Mouse (Mus musculus) MEL (cell line): ENCODE data around the gene Sirt3. TPM values are rescaled to one million over a fixed set of nuclear protein-coding genes. Genes with fewer than 3 reads are reported as not detected.

Experiments
- DNase-seq: peaks from one replicate; pipeline ENCODE4 v3.0.0; 2011; ENCODE audit warnings: low read depth, low spot score
- H3K27ac ChIP-seq: 2 replicates; pipeline ENCODE4 v1.5.1; 2012; ENCODE audit warnings: low read depth, mild to moderate bottlenecking, control low read depth, low read length, moderate library complexity; ENCODE audit not compliant: control insufficient read depth
- H3K27me3 ChIP-seq, 2 experiments: fragments of 150-350 bp in 1 of 2; sonication (generic) in 1 of 2; 2 replicates each; pipeline ENCODE4 v1.6.1; 2012; ENCODE audit warnings: low read length in 2 of 2, mild to moderate bottlenecking in 2 of 2, improper control_type of control experiment in 1 of 2, moderate library complexity in 1 of 2; ENCODE audit not compliant: insufficient read depth in 2 of 2, control insufficient read depth in 1 of 2
- H3K36me3 ChIP-seq, 2 experiments: 2 replicates each; pipeline ENCODE4 v1.6.1; 2012 to 2014; ENCODE audit warnings: low read length in 2 of 2, improper control_type of control experiment in 1 of 2, inconsistent platforms in 1 of 2, mild to moderate bottlenecking in 1 of 2; ENCODE audit not compliant: insufficient read depth in 2 of 2, control insufficient read depth in 1 of 2
- H3K4me1 ChIP-seq, 2 experiments: fragments of 150-350 bp in 1 of 2; sonication (generic) in 1 of 2; 2 replicates each; pipeline ENCODE4 v1.6.1; 2012; ENCODE audit warnings: low read length in 2 of 2, improper control_type of control experiment in 1 of 2, mild to moderate bottlenecking in 1 of 2; ENCODE audit not compliant: insufficient read depth in 2 of 2, control insufficient read depth in 1 of 2
- H3K4me3 ChIP-seq, 2 experiments: fragments of 150-350 bp in 1 of 2; sonication (generic) in 1 of 2; 2 replicates each; pipeline ENCODE4 v1.5.1; 2012; ENCODE audit warnings: low read depth in 2 of 2, low read length in 2 of 2, mild to moderate bottlenecking in 2 of 2, moderate library complexity in 2 of 2, control low read depth in 1 of 2, improper control_type of control experiment in 1 of 2; ENCODE audit not compliant: control insufficient read depth in 1 of 2, insufficient read depth in 1 of 2
- H3K79me2 ChIP-seq: 2 replicates; pipeline ENCODE4 v1.6.1; 2012; ENCODE audit warnings: mild to moderate bottlenecking, low read length, moderate library complexity; ENCODE audit not compliant: control insufficient read depth, poor library complexity, insufficient read depth
- H3K9ac ChIP-seq: 2 replicates; pipeline ENCODE4 v1.6.1; 2012; ENCODE audit warnings: low read depth, mild to moderate bottlenecking, control low read depth, low read length, moderate library complexity; ENCODE audit not compliant: control insufficient read depth, poor library complexity, severe bottlenecking
- H3K9me3 ChIP-seq: fragments of 150-350 bp; sonication (generic); replicated peaks from 2 replicates; pipeline ENCODE4 v1.6.1; 2012; ENCODE audit warnings: mild to moderate bottlenecking, low read length, improper control_type of control experiment, moderate library complexity; ENCODE audit not compliant: insufficient read depth
- BHLHE40 ChIP-seq: IDR thresholded peaks from 2 replicates; pipeline ENCODE4 v1.6.1; 2012; ENCODE audit warnings: low read depth, mild to moderate bottlenecking, inconsistent platforms, low read length, improper control_type of control experiment, borderline replicate concordance
- CTCF ChIP-seq, 3 experiments: IDR thresholded peaks in 2 of 3; conservative IDR thresholded peaks in 1 of 3; 2 replicates each; pipeline ENCODE4 v1.5.1; 2011 to 2012; ENCODE audit warnings: low read length in 3 of 3, low read depth in 2 of 3, mild to moderate bottlenecking in 2 of 3, improper control_type of control experiment in 1 of 3, inconsistent platforms in 1 of 3, mixed read lengths in 1 of 3, moderate library complexity in 1 of 3; ENCODE audit not compliant: control insufficient read depth in 1 of 3, insufficient read depth in 1 of 3, poor library complexity in 1 of 3, severe bottlenecking in 1 of 3
- ELF1 ChIP-seq: IDR thresholded peaks from 2 replicates; pipeline ENCODE4 v1.6.1; 2014; ENCODE audit warnings: low read depth, mild to moderate bottlenecking, inconsistent platforms, low read length, improper control_type of control experiment, moderate library complexity
- EP300 ChIP-seq, 2 experiments: IDR thresholded peaks; 2 replicates each; pipeline ENCODE4 v1.6.1; 2011; ENCODE audit warnings: improper control_type of control experiment in 2 of 2, low read length in 2 of 2, low read depth in 1 of 2, mild to moderate bottlenecking in 1 of 2
- ETS1 ChIP-seq: IDR thresholded peaks from 2 replicates; pipeline ENCODE4 v1.6.1; 2012; ENCODE audit warnings: low read depth, mild to moderate bottlenecking, inconsistent platforms, low read length, improper control_type of control experiment, moderate library complexity
- JUND ChIP-seq: IDR thresholded peaks from 2 replicates; pipeline ENCODE4 v1.6.1; 2011; ENCODE audit warnings: low read depth, mild to moderate bottlenecking, improper control_type of control experiment, low read length
- MAX ChIP-seq: IDR thresholded peaks from 2 replicates; pipeline ENCODE4 v1.6.1; 2011; ENCODE audit warnings: low read length, improper control_type of control experiment
- MXI1 ChIP-seq: IDR thresholded peaks from 2 replicates; pipeline ENCODE4 v1.6.1; 2011; ENCODE audit warnings: mild to moderate bottlenecking, low read depth, low read length, improper control_type of control experiment
- MYC ChIP-seq: IDR thresholded peaks from 2 replicates; pipeline ENCODE4 v1.6.1; 2011; ENCODE audit warnings: low read depth, mild to moderate bottlenecking, low read length, improper control_type of control experiment, moderate library complexity
- POLR2A ChIP-seq, 2 experiments: IDR thresholded peaks; 2 replicates each; pipeline ENCODE4 v1.6.1; 2011 to 2012; ENCODE audit warnings: low read length in 2 of 2, mild to moderate bottlenecking in 2 of 2, control low read depth in 1 of 2, improper control_type of control experiment in 1 of 2, low read depth in 1 of 2, moderate library complexity in 1 of 2; ENCODE audit not compliant: control insufficient read depth in 1 of 2, insufficient read depth in 1 of 2, poor library complexity in 1 of 2
- RAD21 ChIP-seq: IDR thresholded peaks from 2 replicates; pipeline ENCODE4 v1.6.1; 2011; ENCODE audit warnings: mild to moderate bottlenecking, low read depth, low read length, improper control_type of control experiment
- SIN3A ChIP-seq: IDR thresholded peaks from 2 replicates; pipeline ENCODE4 v1.6.1; 2012; ENCODE audit warnings: low read length, improper control_type of control experiment, inconsistent platforms
- SMC3 ChIP-seq: IDR thresholded peaks from 2 replicates; pipeline ENCODE4 v1.6.1; 2011; ENCODE audit warnings: low read depth, low read length, improper control_type of control experiment
- TCF12 ChIP-seq: IDR thresholded peaks from 2 replicates; pipeline ENCODE4 v1.6.1; 2014; ENCODE audit warnings: low read depth, mild to moderate bottlenecking, inconsistent platforms, low read length, improper control_type of control experiment, moderate library complexity
- USF2 ChIP-seq, 2 experiments: IDR thresholded peaks; 2 replicates each; pipeline ENCODE4 v1.6.1; 2011 to 2012; ENCODE audit warnings: improper control_type of control experiment in 2 of 2, low read length in 2 of 2, borderline replicate concordance in 1 of 2, inconsistent platforms in 1 of 2, low read depth in 1 of 2, mild to moderate bottlenecking in 1 of 2; ENCODE audit not compliant: insufficient read depth in 1 of 2
- ZC3H11A ChIP-seq: IDR thresholded peaks from 2 replicates; pipeline ENCODE4 v1.6.1; 2012; ENCODE audit warnings: low read depth, mild to moderate bottlenecking, inconsistent platforms, low read length, improper control_type of control experiment
- ZKSCAN1 ChIP-seq: IDR thresholded peaks from 2 replicates; pipeline ENCODE4 v1.6.1; 2012; ENCODE audit warnings: low read depth, mild to moderate bottlenecking, inconsistent platforms, low read length, improper control_type of control experiment, moderate library complexity
- polyA plus RNA-seq, 2 experiments: library from polyadenylated mRNA; stranded (reverse) in 1 of 2; unstranded in 1 of 2; fragments of >175 nt in 1 of 2; fragments of >200 nt in 1 of 2; gene quantifications; 2 replicates each; pipeline versions ENCODE4 v1.2.1 to v1.2.4; 2012; ENCODE audit warnings: low replicate concordance in 2 of 2, low read depth in 1 of 2; ENCODE audit not compliant: insufficient read length in 2 of 2, insufficient read depth in 1 of 2, missing spikeins in 1 of 2
- total RNA-seq: library from RNA; depleted of rRNA; stranded (reverse); fragments of 300-350 nt; gene quantifications from 2 replicates; pipeline ENCODE4 v1.2.3, GENCODE M21; 2012

Sirt3 gene
- total and polyA plus RNA-seq, 3 experiments, result 16.1 to 19.5 TPM; not detected in 1

GRCm38 (mm10) chr7:140905642-140906081 lies 23.6 kb upstream of the Sirt3 start:
- Histone ChIP-seq H3K9ac (no peak overlapping the region), H3K27ac (no peak overlapping the region), H3K4me1 (no peaks in the 10 kb centered on the region), H3K9me3 (no peaks in the 10 kb centered on the region), H3K36me3 (no peaks in the 10 kb centered on the region), H3K4me3 (no peak overlapping the region), H3K27me3 (no peaks in the 10 kb centered on the region), H3K79me2 (no peaks in the 10 kb centered on the region)
- peak; percentile 37 for DNase-seq
- TF ChIP-seq MXI1, result no peak
- no peak for TF ChIP-seq JUND
- TF ChIP-seq BHLHE40, result no peak
- no peak for TF ChIP-seq USF2 (IDR thresholded peaks at IDR 0.05; ENCODE audit: borderline replicate concordance in 1 of 2, insufficient read depth in 1 of 2, low read depth in 1 of 2, low read length in 2 of 2)
- no peak for TF ChIP-seq SMC3
- TF ChIP-seq ZKSCAN1, result no peak
- TF ChIP-seq TCF12, result no peak
- TF ChIP-seq, all 39 proteins: peak for 0

GRCm38 (mm10) chr7:140903212-140903611 lies 21.1 kb upstream of the Sirt3 start:
- Histone ChIP-seq H3K9ac (peak overlapping the region; percentile 12; the same call in 1 of the 2 replicates), H3K79me2 (no peaks in the 10 kb centered on the region), H3K27ac (no peak overlapping the region), H3K4me3 (no peak overlapping the region), H3K4me1 (no peaks in the 10 kb centered on the region), H3K9me3 (no peaks in the 10 kb centered on the region), H3K36me3 (no peaks in the 10 kb centered on the region), H3K27me3 (no peaks in the 10 kb centered on the region)
- TF ChIP-seq CTCF (IDR thresholded peaks at IDR 0.05 in 2 of 3, conservative IDR thresholded peaks at IDR 0.05 in 1 of 3; ENCODE audit: control insufficient read depth in 1 of 3, insufficient read depth in 1 of 3, low read depth in 2 of 3, low read length in 3 of 3, poor library complexity in 1 of 3, severe bottlenecking in 1 of 3) (peak; percentile 94 to 96 (median 94)), SIN3A (peak; percentile 41; the same call in 1 of the 2 replicates), EP300 (IDR thresholded peaks at IDR 0.05; ENCODE audit: low read depth in 1 of 2, low read length in 2 of 2) (no peak), MAX (peak; percentile 78), ZC3H11A (peak; percentile 89), POLR2A (IDR thresholded peaks at IDR 0.05; ENCODE audit: control insufficient read depth in 1 of 2, insufficient read depth in 1 of 2, low read depth in 1 of 2, low read length in 2 of 2, poor library complexity in 1 of 2) (no peak), MXI1 (peak; percentile 51; the same call in 1 of the 2 replicates), RAD21 (peak; percentile 98), BHLHE40 (peak; percentile 73; the same call in 1 of the 2 replicates), ELF1 (no peak), MYC (peak; percentile 89), SMC3 (peak; percentile 98), ETS1 (no peak)
- DNase-seq, result peak; percentile 70
